Mouse (Mus musculus): Measurements from ENCODE around the gene Mrps10. TPM values are rescaled to one million over a fixed set of nuclear protein-coding genes. Genes with fewer than 3 reads are reported as not detected.

Mrps10 gene
- total and polyA plus RNA-seq, 3 experiments, result 57.7 to 124 (median 90.3) TPM

DNA sequence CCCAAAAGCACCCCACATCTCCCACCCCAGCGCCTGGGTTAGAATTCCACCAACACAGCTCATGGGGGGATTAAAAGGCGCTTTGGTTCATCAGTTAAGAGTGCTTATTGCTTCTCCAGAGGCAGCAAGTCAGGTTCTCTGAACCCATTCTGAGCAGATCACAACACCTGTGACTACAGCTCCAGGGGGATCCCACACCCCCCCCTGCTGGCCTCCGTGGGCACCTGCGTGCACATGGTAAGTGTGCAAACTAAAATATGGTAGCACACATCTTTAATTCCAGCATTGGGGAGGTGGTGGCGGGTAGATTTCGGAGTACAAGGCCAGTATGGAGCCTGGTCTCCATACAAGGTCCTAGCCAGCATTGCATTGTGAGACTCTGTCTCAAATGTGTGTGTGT, 58.6 kb downstream of the Mrps10 start:
- H3K79me2 ChIP-seq (replicated peaks; ENCODE audit: control insufficient read depth, extremely low read depth, insufficient read depth, poor library complexity, severe bottlenecking), result no peaks in the 10 kb centered on the region
- no peak overlapping the region for H3K27ac ChIP-seq (ENCODE audit: insufficient read depth, low read depth)
- no peak overlapping the region for H3K4me2 ChIP-seq (ENCODE audit: insufficient read depth, low read depth, poor library complexity, severe bottlenecking)
- no peaks in the 10 kb centered on the region for H3K4me1 ChIP-seq (ENCODE audit: control insufficient read depth in 1 of 2, insufficient read depth in 2 of 2)
- in situ Hi-C loops (cut with MboI; ENCODE audit: low pct_ligation_motif_present, low pct_unique_long_range_greater_than_20kb, low sequenced_read_pairs), result loop anchor here (5.0 kb wide), 1 partner anchor 35 kb away; no protein-coding TSS in a partner anchor
- no peak overlapping the region for H3K4me3 ChIP-seq (replicated peaks in 1 of 3; ENCODE audit: low read depth in 2 of 3, low read length in 2 of 3, poor library complexity in 1 of 3)
- no peak for TF ChIP-seq NELFE (IDR thresholded peaks at IDR 0.05; ENCODE audit: low read depth, low read length)
- no peak for TF ChIP-seq PAX5 (IDR thresholded peaks at IDR 0.05; ENCODE audit: low read length)
- peak; percentile 43 for TF ChIP-seq RAD21 (IDR thresholded peaks at IDR 0.05; ENCODE audit: low read depth, low read length)
- TF ChIP-seq CTCF (conservative IDR thresholded peaks at IDR 0.05 in 1 of 2, IDR thresholded peaks at IDR 0.05 in 1 of 2; ENCODE audit: low read depth in 2 of 2, low read length in 2 of 2), result peak; percentile 10 to 57; a peak in 2 of 4 replicates
- TF ChIP-seq SMC3 (IDR thresholded peaks at IDR 0.05; ENCODE audit: low read depth, low read length), result peak; percentile 42
- no peaks in the 10 kb centered on the region for H3K9me3 ChIP-seq (replicated peaks; ENCODE audit: low read length)
- no peak overlapping the region for H3K9ac ChIP-seq (ENCODE audit: insufficient read depth, low read depth)
- no peak for DNase-seq (ENCODE audit: extremely low read depth)
- no peaks in the 10 kb centered on the region for H3K36me3 ChIP-seq (replicated peaks in 1 of 2; ENCODE audit: control insufficient read depth in 1 of 2, insufficient read depth in 1 of 2, low read length in 1 of 2)
- dilution Hi-C loops (cut with MboI; ENCODE audit: extremely low pct_ligation_motif_present, extremely low pct_unique_long_range_greater_than_20kb, low sequenced_read_pairs), result no loop called here
- H3K27me3 ChIP-seq (replicated peaks), result peaks cover 12% of the 10 kb centered on the region

DNA sequence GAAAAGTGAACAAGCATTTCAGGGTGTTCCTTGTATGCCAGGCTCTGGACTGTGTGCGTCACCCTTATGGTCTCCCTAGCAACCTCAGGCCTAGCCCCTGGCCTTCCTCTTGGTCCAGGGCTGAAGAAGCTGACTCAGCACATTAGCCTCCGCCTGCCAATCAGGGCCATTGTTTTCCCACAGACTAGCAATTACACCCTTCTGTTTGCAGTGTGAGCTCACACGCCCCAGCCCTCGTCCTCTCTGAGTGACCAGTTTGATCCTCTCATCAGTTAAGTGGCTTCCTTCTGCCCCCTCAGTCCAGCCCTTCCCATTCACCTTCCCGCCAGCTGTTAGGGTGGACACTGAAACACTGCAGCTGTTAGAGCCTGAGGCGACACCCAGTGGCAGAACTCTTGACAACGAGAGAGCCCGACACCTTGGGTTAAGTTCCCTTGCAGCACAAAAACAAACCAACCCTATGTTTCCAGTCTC, 60.2 kb downstream of the Mrps10 start:
- no peak overlapping the region for H3K4me3 ChIP-seq (replicated peaks in 1 of 3; ENCODE audit: low read depth in 2 of 3, low read length in 2 of 3, poor library complexity in 1 of 3)
- no peaks in the 10 kb centered on the region for H3K4me1 ChIP-seq (ENCODE audit: control insufficient read depth in 1 of 2, insufficient read depth in 2 of 2)
- TF ChIP-seq MYC (IDR thresholded peaks at IDR 0.05; ENCODE audit: low read depth, low read length) (no peak), CTCF (conservative IDR thresholded peaks at IDR 0.05 in 1 of 2, IDR thresholded peaks at IDR 0.05 in 1 of 2; ENCODE audit: low read depth in 2 of 2, low read length in 2 of 2) (peak in 1 of 2 experiments; percentile 72; a peak in 2 of 4 replicates), TBP (conservative IDR thresholded peaks at IDR 0.05; ENCODE audit: low read depth, low read length) (no peak), MAZ (IDR thresholded peaks at IDR 0.05; ENCODE audit: low read depth, low read length) (no peak), E2F4 (IDR thresholded peaks at IDR 0.05; ENCODE audit: insufficient replicate concordance, low read depth, low read length) (no peak), HCFC1 (IDR thresholded peaks at IDR 0.05; ENCODE audit: low read depth, low read length) (no peak), KAT2A (IDR thresholded peaks at IDR 0.05; ENCODE audit: insufficient replicate concordance, low read length) (no peak), POLR2A (IDR thresholded peaks at IDR 0.05; ENCODE audit: low read depth, low read length) (no peak), ZMIZ1 (IDR thresholded peaks at IDR 0.05; ENCODE audit: low read depth, low read length) (no peak), RAD21 (IDR thresholded peaks at IDR 0.05; ENCODE audit: low read depth, low read length) (peak; percentile 56), ZNF384 (IDR thresholded peaks at IDR 0.05; ENCODE audit: low read depth, low read length) (no peak), MAFK (IDR thresholded peaks at IDR 0.05; ENCODE audit: insufficient replicate concordance, low read length) (peak; percentile 98), NELFE (IDR thresholded peaks at IDR 0.05; ENCODE audit: low read depth, low read length) (no peak), USF2 (conservative IDR thresholded peaks at IDR 0.05; ENCODE audit: low read depth, low read length) (no peak), ETS1 (conservative IDR thresholded peaks at IDR 0.05; ENCODE audit: low read depth, low read length) (no peak), TCF12 (IDR thresholded peaks at IDR 0.05; ENCODE audit: low read depth, low read length) (0 out of 2 replicates have a peak, but pooled peaks have one; percentile 29), IRF4 (IDR thresholded peaks at IDR 0.05; ENCODE audit: low read depth, low read length) (0 out of 2 replicates have a peak, but pooled peaks have one; percentile 16), SMC3 (IDR thresholded peaks at IDR 0.05; ENCODE audit: low read depth, low read length) (peak; percentile 62), NRF1 (IDR thresholded peaks at IDR 0.05; ENCODE audit: low read depth, low read length) (no peak), JUND (conservative IDR thresholded peaks at IDR 0.05; ENCODE audit: low read depth, low read length) (no peak), SIN3A (IDR thresholded peaks at IDR 0.05; ENCODE audit: low read length) (no peak)
- H3K9ac ChIP-seq (ENCODE audit: insufficient read depth, low read depth), result no peak overlapping the region
- no peaks in the 10 kb centered on the region for H3K9me3 ChIP-seq (replicated peaks; ENCODE audit: low read length)
- H3K79me2 ChIP-seq (replicated peaks; ENCODE audit: control insufficient read depth, extremely low read depth, insufficient read depth, poor library complexity, severe bottlenecking), result no peaks in the 10 kb centered on the region
- H3K4me2 ChIP-seq (ENCODE audit: insufficient read depth, low read depth, poor library complexity, severe bottlenecking), result 0 out of 2 replicates have a peak overlapping the region, but pooled peaks have one; percentile 7
- dilution Hi-C loops (cut with MboI; ENCODE audit: extremely low pct_ligation_motif_present, extremely low pct_unique_long_range_greater_than_20kb, low sequenced_read_pairs), result no loop called here
- H3K36me3 ChIP-seq (replicated peaks in 1 of 2; ENCODE audit: control insufficient read depth in 1 of 2, insufficient read depth in 1 of 2, low read length in 1 of 2), result no peaks in the 10 kb centered on the region
- H3K27me3 ChIP-seq (replicated peaks), result peaks cover 8% of the 10 kb centered on the region
- DNase-seq (ENCODE audit: extremely low read depth), result no peak
- H3K27ac ChIP-seq (ENCODE audit: insufficient read depth, low read depth), result no peak overlapping the region
- in situ Hi-C loops (cut with MboI; ENCODE audit: low pct_ligation_motif_present, low pct_unique_long_range_greater_than_20kb, low sequenced_read_pairs), result loop anchor here (5.0 kb wide), 1 partner anchor 37 kb away; no protein-coding TSS in a partner anchor
